Mouse (Mus musculus) embryonic facial prominence, embryonic 14.5 days (tissue): ENCODE measurements around the gene Ccdc180. TPM values are rescaled to one million over a fixed set of nuclear protein-coding genes. Genes with fewer than 3 reads are reported as not detected.

ENCODE experiments used
- ATAC-seq: fragments of 200-750 bp; cut with Nextera tagmentation; 2 replicates; pipeline ENCODE4 v1.8.0; 2017; ENCODE audit warnings: low read depth, moderate number of reproducible peaks, moderate TSS enrichment
- DNase-seq: peaks from one replicate; pipeline ENCODE4 v3.0.0-alpha.2; 2015; ENCODE audit warnings: low spot score
- H3K27ac ChIP-seq: fragments of 300-500 bp; sonication (generic); replicated peaks from 2 replicates; pipeline ENCODE4 v1.5.1; 2014; ENCODE audit warnings: low read depth, mild to moderate bottlenecking, low read length, moderate library complexity
- H3K27me3 ChIP-seq: fragments of 300-500 bp; sonication (generic); replicated peaks from 2 replicates; pipeline ENCODE4 v1.6.1; 2014; ENCODE audit warnings: low read length; ENCODE audit not compliant: control insufficient read depth, insufficient read depth
- H3K36me3 ChIP-seq: fragments of 300-500 bp; sonication (generic); 2 replicates; pipeline ENCODE4 v1.6.1; 2014; ENCODE audit warnings: low read length, mixed read lengths; ENCODE audit not compliant: control insufficient read depth, insufficient read depth
- H3K4me1 ChIP-seq: fragments of 300-500 bp; sonication (generic); 2 replicates; pipeline ENCODE4 v1.6.1; 2014; ENCODE audit warnings: antibody characterized with exemption, low read length; ENCODE audit not compliant: control insufficient read depth, insufficient read depth
- H3K4me2 ChIP-seq: fragments of 300-500 bp; sonication (generic); 2 replicates; pipeline ENCODE4 v1.6.1; 2014; ENCODE audit warnings: low read depth, mild to moderate bottlenecking, low read length, moderate library complexity, mixed read lengths
- H3K4me3 ChIP-seq: fragments of 300-500 bp; sonication (generic); 2 replicates; pipeline ENCODE4 v1.5.1; 2014; ENCODE audit warnings: low read depth, mild to moderate bottlenecking, low read length
- H3K9ac ChIP-seq: fragments of 300-500 bp; sonication (generic); 2 replicates; pipeline ENCODE4 v1.6.1; 2014; ENCODE audit warnings: low read depth, mild to moderate bottlenecking, low read length, moderate library complexity, mixed read lengths
- H3K9me3 ChIP-seq: fragments of 300-500 bp; sonication (generic); 2 replicates; pipeline ENCODE4 v1.6.1; 2016; ENCODE audit warnings: low read length; ENCODE audit not compliant: control insufficient read depth
- WGBS: fragments of 180-500 bp; shearing (Covaris S2); extraction: QIAGEN DNeasy Blood & Tissue Kit; methylation state at CpG from one replicate; pipeline ENCODE4 v1.1.7; 2014; 5-methylcytosine and 5-hydroxymethylcytosine counted together
- polyA plus RNA-seq: library from polyadenylated mRNA; unstranded; fragments of >200 nt; fragmentation: Nextera tagmentation; extraction: Ambion mirVana; gene quantifications from 2 replicates; pipeline ENCODE4 v1.2.1, GENCODE M21; 2014

Ccdc180 gene
- polyA plus RNA-seq, 1 experiment from 2014 or later, result 0.79 TPM

DNA sequence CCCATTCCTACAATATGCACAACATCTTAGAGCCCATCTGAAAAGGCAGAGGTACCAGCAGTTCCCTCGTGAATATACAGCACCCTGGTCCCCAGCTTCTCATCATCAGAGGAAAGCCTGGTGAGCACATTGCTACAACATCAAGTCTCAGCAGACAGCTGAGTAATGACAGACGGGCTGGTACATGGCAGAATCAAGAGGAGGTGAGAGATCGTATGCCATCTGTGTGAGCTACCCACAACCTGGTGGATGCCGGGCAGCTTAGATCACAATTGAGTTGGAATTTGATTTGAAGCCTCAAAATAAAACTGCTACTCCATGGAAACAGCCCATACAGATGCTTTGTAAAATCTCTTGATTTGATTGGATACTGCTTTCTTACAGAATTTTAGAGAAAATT, 108.4 kb downstream of the Ccdc180 start:
- no peak for DNase-seq
- Histone ChIP-seq H3K9ac (no peak overlapping the region), H3K4me1 (no peaks in the 10 kb centered on the region), H3K9me3 (no peaks in the 10 kb centered on the region), H3K4me3 (no peak overlapping the region), H3K27me3 (no peaks in the 10 kb centered on the region), H3K27ac (no peak overlapping the region), H3K36me3 (no peaks in the 10 kb centered on the region), H3K4me2 (no peak overlapping the region)
- 79% methylated on average over 4 of the region's 4 CpGs for WGBS
- no peak for ATAC-seq

Other genes starting within 250 kb of the Ccdc180 start
- 1.5 and 2.1 TPM in 2 replicates for gene Aldh1b1, start 91.3 kb upstream of the Ccdc180 start, polyA plus RNA-seq
- 0.71 and 0.92 TPM in 2 replicates for gene Igfbpl1, start 63.4 kb upstream of the Ccdc180 start, polyA plus RNA-seq
- 0.20 and 0.47 TPM in 2 replicates for gene Stra6l, start 41.6 kb upstream of the Ccdc180 start, polyA plus RNA-seq
- gene Tdrd7, start 75.0 kb downstream of the Ccdc180 start, polyA plus RNA-seq, result 15.2 and 16.1 TPM in 2 replicates
- 26.3 and 38.8 TPM in 2 replicates for gene Tmod1, start 148.6 kb downstream of the Ccdc180 start, polyA plus RNA-seq
- gene Ncbp1, start 248.3 kb downstream of the Ccdc180 start, polyA plus RNA-seq, result 70.1 and 80.1 TPM in 2 replicates
- gene Tstd2, start 248.4 kb downstream of the Ccdc180 start, polyA plus RNA-seq, result 15.0 and 15.4 TPM in 2 replicates